Mouse (Mus musculus) cerebellum, adult 11-12 months (tissue): ENCODE measurements around the gene Wwox.

Experiments
- DNase-seq: peaks from one replicate; pipeline ENCODE4 v3.0.0; 2022

Wwox gene

GRCm38 (mm10) chr8:114927917-114928316, 488.5 kb downstream of the Wwox start:
- DNase-seq = no peak

- no peak for DNase-seq
Observed at GRCm38 (mm10) chr8:114929597-114929996, 490.1 kb downstream of the Wwox start.

- DNase-seq = no peak
Observed at GRCm38 (mm10) chr8:114932071-114932630, 492.7 kb downstream of the Wwox start.

GRCm38 (mm10) chr8:114933248-114933647, 493.8 kb downstream of the Wwox start:
- DNase-seq = no peak

GRCm38 (mm10) chr8:114936887-114937286, 497.4 kb downstream of the Wwox start:
- no peak for DNase-seq

- no peak for DNase-seq
Observed at GRCm38 (mm10) chr8:114939338-114939737, 499.9 kb downstream of the Wwox start.

- DNase-seq = no peak
Observed at GRCm38 (mm10) chr8:114941096-114941495, 501.6 kb downstream of the Wwox start.

- DNase-seq = no peak
Observed at GRCm38 (mm10) chr8:114941644-114942043, 502.2 kb downstream of the Wwox start.

GRCm38 (mm10) chr8:114947921-114948320, 508.5 kb downstream of the Wwox start:
- no peak for DNase-seq

GRCm38 (mm10) chr8:114956377-114957168, 517.1 kb downstream of the Wwox start:
- no peak for DNase-seq

- DNase-seq = no peak
Observed at GRCm38 (mm10) chr8:114958437-114959107, 519.1 kb downstream of the Wwox start.

GRCm38 (mm10) chr8:114959406-114959805, 520.0 kb downstream of the Wwox start:
- no peak for DNase-seq

GRCm38 (mm10) chr8:114962494-114962893, 523.0 kb downstream of the Wwox start:
- no peak for DNase-seq

- no peak for DNase-seq
Observed at GRCm38 (mm10) chr8:114963282-114963681, 523.8 kb downstream of the Wwox start.

GRCm38 (mm10) chr8:114964206-114964605, 524.8 kb downstream of the Wwox start:
- DNase-seq = no peak

- DNase-seq = no peak
Observed at GRCm38 (mm10) chr8:114968842-114969241, 529.4 kb downstream of the Wwox start.

GRCm38 (mm10) chr8:114971378-114971777, 531.9 kb downstream of the Wwox start:
- DNase-seq = peak; percentile 74

- no peak for DNase-seq
Observed at GRCm38 (mm10) chr8:114973002-114973461, 533.6 kb downstream of the Wwox start.

GRCm38 (mm10) chr8:114974336-114974950, 535.0 kb downstream of the Wwox start:
- DNase-seq = no peak

GRCm38 (mm10) chr8:114977746-114978145, 538.3 kb downstream of the Wwox start:
- no peak for DNase-seq

GRCm38 (mm10) chr8:114978206-114978960, 538.9 kb downstream of the Wwox start:
- no peak for DNase-seq

- no peak for DNase-seq
Observed at GRCm38 (mm10) chr8:114979671-114980070, 540.2 kb downstream of the Wwox start.

GRCm38 (mm10) chr8:114982762-114983161, 543.3 kb downstream of the Wwox start:
- no peak for DNase-seq
